Mouse (Mus musculus) neural tube, embryonic 15.5 days (tissue): ENCODE results near the gene Zbtb7a. TPM values are rescaled to one million over a fixed set of nuclear protein-coding genes. Genes with fewer than 3 reads are reported as not detected.

Experiments
- ATAC-seq: fragments of 200-750 bp; cut with Nextera tagmentation; 2 replicates; pipeline ENCODE4 v1.8.0; 2017; ENCODE audit warnings: mild to moderate bottlenecking, moderate TSS enrichment, moderate library complexity; ENCODE audit not compliant: low FRiP score
- H3K27ac ChIP-seq: fragments of 300-500 bp; sonication (generic); replicated peaks from 2 replicates; pipeline ENCODE4 v1.5.1; 2015; ENCODE audit warnings: mild to moderate bottlenecking, inconsistent platforms
- H3K27me3 ChIP-seq: fragments of 300-500 bp; sonication (generic); replicated peaks from 2 replicates; pipeline ENCODE4 v1.6.1; 2015; ENCODE audit warnings: inconsistent platforms
- H3K36me3 ChIP-seq: fragments of 300-500 bp; sonication (generic); 2 replicates; pipeline ENCODE4 v1.6.1; 2015; ENCODE audit warnings: inconsistent platforms
- H3K4me1 ChIP-seq: fragments of 300-500 bp; sonication (generic); 2 replicates; pipeline ENCODE4 v1.6.1; 2015; ENCODE audit warnings: inconsistent platforms
- H3K4me2 ChIP-seq: fragments of 300-500 bp; sonication (generic); 2 replicates; pipeline ENCODE4 v1.6.1; 2015; ENCODE audit warnings: inconsistent platforms, mild to moderate bottlenecking, moderate library complexity
- H3K4me3 ChIP-seq: fragments of 300-500 bp; sonication (generic); replicated peaks from 2 replicates; pipeline ENCODE4 v1.5.1; 2015; ENCODE audit warnings: mild to moderate bottlenecking, inconsistent platforms
- H3K9ac ChIP-seq: fragments of 300-500 bp; sonication (generic); replicated peaks from 2 replicates; pipeline ENCODE4 v1.6.1; 2015; ENCODE audit warnings: mild to moderate bottlenecking, inconsistent platforms
- H3K9me3 ChIP-seq: fragments of 300-500 bp; sonication (generic); replicated peaks from 2 replicates; pipeline ENCODE4 v1.6.1; 2016; ENCODE audit warnings: inconsistent platforms
- WGBS: fragments of 180-500 bp; shearing (Covaris S2); methylation state at CpG from one replicate; pipeline ENCODE4 v1.1.7; 2015; ENCODE audit warnings: mixed read lengths; 5-methylcytosine and 5-hydroxymethylcytosine counted together
- polyA plus RNA-seq: library from polyadenylated mRNA; unstranded; fragments of >200 nt; fragmentation: Nextera tagmentation; extraction: Ambion mirVana; gene quantifications from 2 replicates; pipeline ENCODE4 v1.2.1, GENCODE M21; 2015

Zbtb7a gene
- polyA plus RNA-seq, 1 experiment from 2014 or later = 14.8 TPM

GRCm38 (mm10) chr10:81182336-81183333, 47.6 kb downstream of the Zbtb7a start, which contains the start of gene Dapk3:
Gene Dapk3 (plus strand): TSS chr10:81183005.
- no peaks in the 10 kb centered on the region for H3K9me3 ChIP-seq
- H3K27me3 ChIP-seq = no peaks in the 10 kb centered on the region
- H3K4me3 ChIP-seq = peak within 1 kb of the TSS; percentile 74
- ATAC-seq = peak; percentile 95
- H3K27ac ChIP-seq = peak within 1 kb of the TSS; percentile 91
- peaks cover 83% of the 10 kb centered on the region for H3K36me3 ChIP-seq
- peaks cover 44% of the 10 kb centered on the region for H3K4me1 ChIP-seq
- 4% methylated on average over 53 of the region's 53 CpGs for WGBS
- peak within 1 kb of the TSS; percentile 63 for H3K9ac ChIP-seq
- H3K4me2 ChIP-seq = peak within 1 kb of the TSS; percentile 64

- 89% methylated on average over 5 of the region's 5 CpGs for WGBS
- no peak for ATAC-seq
- Histone ChIP-seq H3K4me3 (peak within 1 kb of the TSS; percentile 74), H3K9ac (peak within 1 kb of the TSS; percentile 63), H3K9me3 (no peaks in the 10 kb centered on the region), H3K27me3 (no peaks in the 10 kb centered on the region), H3K4me2 (peak within 1 kb of the TSS; percentile 64), H3K4me1 (peaks cover 32% of the 10 kb centered on the region), H3K27ac (peak within 1 kb of the TSS; percentile 91), H3K36me3 (peaks cover 76% of the 10 kb centered on the region)
These were observed 48.8 kb downstream of the Zbtb7a start, which contains the start of gene 4930442H23Rik for GRCm38 (mm10) chr10:81183805-81184204. Gene 4930442H23Rik (minus strand): TSS chr10:81183849.

- Histone ChIP-seq H3K9me3 (no peaks in the 10 kb centered on the region), H3K9ac (no peak overlapping the region), H3K36me3 (peaks cover 68% of the 10 kb centered on the region), H3K4me2 (no peak overlapping the region), H3K4me1 (peaks cover 30% of the 10 kb centered on the region), H3K27me3 (no peaks in the 10 kb centered on the region), H3K4me3 (no peak overlapping the region), H3K27ac (0 out of 2 replicates have a peak overlapping the region, but pooled peaks have one; percentile 38)
- WGBS = 72% methylated on average over 4 of the region's 4 CpGs
- ATAC-seq = no peak
These were observed 49.7 kb downstream of the Zbtb7a start for GRCm38 (mm10) chr10:81184765-81185164.

- no peak overlapping the region for H3K27ac ChIP-seq
- 97% methylated on average over 9 of the region's 9 CpGs for WGBS
- ATAC-seq = no peak
These were observed 52.1 kb downstream of the Zbtb7a start for GRCm38 (mm10) chr10:81187161-81187560.

GRCm38 (mm10) chr10:81189821-81190220, 54.8 kb downstream of the Zbtb7a start:
- no peaks in the 10 kb centered on the region for H3K9me3 ChIP-seq
- WGBS = 81% methylated on average over 26 of the region's 26 CpGs
- no peak overlapping the region for H3K4me2 ChIP-seq
- no peak overlapping the region for H3K4me3 ChIP-seq
- H3K9ac ChIP-seq = no peak overlapping the region
- no peak for ATAC-seq
- H3K27me3 ChIP-seq = peaks cover 3% of the 10 kb centered on the region
- peaks cover 46% of the 10 kb centered on the region for H3K36me3 ChIP-seq
- H3K4me1 ChIP-seq = peaks cover 39% of the 10 kb centered on the region
- H3K27ac ChIP-seq = no peak overlapping the region

More at GRCm38 (mm10) chr10:81187161-81187560, 52.1 kb downstream of the Zbtb7a start:
- peaks cover 39% of the 10 kb centered on the region for H3K4me1 ChIP-seq
- H3K4me2 ChIP-seq = no peak overlapping the region
- H3K9me3 ChIP-seq = no peaks in the 10 kb centered on the region
- H3K9ac ChIP-seq = no peak overlapping the region
- no peaks in the 10 kb centered on the region for H3K27me3 ChIP-seq
- no peak overlapping the region for H3K4me3 ChIP-seq
- peaks cover 60% of the 10 kb centered on the region for H3K36me3 ChIP-seq

GRCm38 (mm10) chr10:81190236-81190911, 55.4 kb downstream of the Zbtb7a start:
- Histone ChIP-seq H3K9ac (no peak overlapping the region; the same call in 1 of the 2 replicates), H3K4me3 (no peak overlapping the region), H3K9me3 (no peaks in the 10 kb centered on the region), H3K4me1 (peaks cover 36% of the 10 kb centered on the region), H3K27me3 (peaks cover 9% of the 10 kb centered on the region), H3K27ac (no peak overlapping the region), H3K36me3 (peaks cover 41% of the 10 kb centered on the region), H3K4me2 (no peak overlapping the region)
- no peak for ATAC-seq
- WGBS = 67% methylated on average over 31 of the region's 31 CpGs

GRCm38 (mm10) chr10:81190912-81191321, 55.9 kb downstream of the Zbtb7a start:
- Histone ChIP-seq H3K9ac (no peak overlapping the region; the same call in 1 of the 2 replicates), H3K4me1 (peaks cover 36% of the 10 kb centered on the region), H3K27ac (peak overlapping the region; percentile 98), H3K27me3 (peaks cover 14% of the 10 kb centered on the region), H3K4me2 (no peak overlapping the region), H3K4me3 (no peak overlapping the region), H3K9me3 (no peaks in the 10 kb centered on the region), H3K36me3 (peaks cover 36% of the 10 kb centered on the region)
- ATAC-seq = no peak
- WGBS = 69% methylated on average over 6 of the region's 6 CpGs

GRCm38 (mm10) chr10:81191342-81191982, 56.4 kb downstream of the Zbtb7a start:
- Histone ChIP-seq H3K27ac (peak overlapping the region; percentile 98), H3K4me3 (peak overlapping the region; percentile 56; the same call in 1 of the 2 replicates), H3K4me2 (peak overlapping the region; percentile 95), H3K9ac (no peak overlapping the region), H3K9me3 (no peaks in the 10 kb centered on the region), H3K36me3 (peaks cover 34% of the 10 kb centered on the region), H3K27me3 (peaks cover 19% of the 10 kb centered on the region), H3K4me1 (peaks cover 36% of the 10 kb centered on the region)
- no peak for ATAC-seq
- WGBS = 88% methylated on average over 18 of the region's 18 CpGs

GRCm38 (mm10) chr10:81192270-81192967, 57.4 kb downstream of the Zbtb7a start:
- Histone ChIP-seq H3K4me3 (peak overlapping the region; percentile 56), H3K9ac (peak overlapping the region; percentile 73), H3K27ac (peak overlapping the region; percentile 98), H3K27me3 (peaks cover 29% of the 10 kb centered on the region), H3K9me3 (no peaks in the 10 kb centered on the region), H3K4me1 (peaks cover 36% of the 10 kb centered on the region), H3K4me2 (peak overlapping the region; percentile 95), H3K36me3 (peaks cover 24% of the 10 kb centered on the region)
- peak; percentile 91 for ATAC-seq
- WGBS = 1% methylated on average over 93 of the region's 93 CpGs

GRCm38 (mm10) chr10:81192968-81193501, 58.0 kb downstream of the Zbtb7a start:
- WGBS = 3% methylated on average over 19 of the region's 19 CpGs
- Histone ChIP-seq H3K27ac (peak overlapping the region; percentile 98), H3K27me3 (peaks cover 30% of the 10 kb centered on the region), H3K36me3 (peaks cover 22% of the 10 kb centered on the region), H3K9me3 (no peaks in the 10 kb centered on the region), H3K4me2 (peak overlapping the region; percentile 95), H3K4me1 (peaks cover 36% of the 10 kb centered on the region), H3K9ac (peak overlapping the region; percentile 73), H3K4me3 (peak overlapping the region; percentile 56)
- ATAC-seq = peak; percentile 62
